Mouse (Mus musculus) forebrain, embryonic 16.5 days (tissue): ENCODE measurements at regions not wholly inside any gene's neighbourhood (a gene's known extent, or its start where the extent isn't known, plus 50 kb on each side); places are given as distances from the start of the nearest gene placed in this dataset.

Source experiments
- ATAC-seq: fragments of 200-750 bp; cut with Nextera tagmentation; 2 replicates; pipeline ENCODE4 v1.8.0; 2017; ENCODE audit warnings: mild to moderate bottlenecking, moderate library complexity
- H3K27ac ChIP-seq: fragments of 300-500 bp; sonication (generic); 2 replicates; pipeline ENCODE4 v1.5.1; 2014; ENCODE audit warnings: low read length, control low read depth
- H3K27me3 ChIP-seq: fragments of 300-500 bp; sonication (generic); replicated peaks from 2 replicates; pipeline ENCODE4 v1.6.1; 2014; ENCODE audit warnings: low read length; ENCODE audit not compliant: control insufficient read depth, insufficient read depth
- H3K36me3 ChIP-seq: fragments of 300-500 bp; sonication (generic); 2 replicates; pipeline ENCODE4 v1.6.1; 2014; ENCODE audit not compliant: control insufficient read depth, insufficient read depth
- H3K4me1 ChIP-seq: fragments of 300-500 bp; sonication (generic); replicated peaks from 2 replicates; pipeline ENCODE4 v1.6.1; 2014; ENCODE audit warnings: low read length; ENCODE audit not compliant: control insufficient read depth, insufficient read depth
- H3K4me2 ChIP-seq: fragments of 300-500 bp; sonication (generic); 2 replicates; pipeline ENCODE4 v1.6.1; 2014; ENCODE audit warnings: mild to moderate bottlenecking, low read length, control low read depth
- H3K4me3 ChIP-seq: fragments of 300-500 bp; sonication (generic); replicated peaks from 2 replicates; pipeline ENCODE4 v1.5.1; 2014; ENCODE audit warnings: mild to moderate bottlenecking, low read length, control low read depth
- H3K9ac ChIP-seq: fragments of 300-500 bp; sonication (generic); replicated peaks from 2 replicates; pipeline ENCODE4 v1.6.1; 2014; ENCODE audit warnings: low read depth, low read length, control low read depth
- H3K9me3 ChIP-seq: fragments of 300-500 bp; sonication (generic); 2 replicates; pipeline ENCODE4 v1.6.1; 2016; ENCODE audit warnings: low read length; ENCODE audit not compliant: control insufficient read depth
- WGBS: fragments of 180-500 bp; shearing (Covaris S2); extraction: QIAGEN DNeasy Blood & Tissue Kit; methylation state at CpG from one replicate; pipeline ENCODE4 v1.1.7; 2014; 5-methylcytosine and 5-hydroxymethylcytosine counted together

GRCm38 (mm10) chr5:46826381-46826780 is 969.0 kb upstream of the Lcorl start:
- Histone ChIP-seq H3K27me3 (no peaks in the 10 kb centered on the region), H3K9ac (no peak overlapping the region), H3K4me2 (no peak overlapping the region), H3K4me3 (no peak overlapping the region), H3K4me1 (peaks cover 9% of the 10 kb centered on the region), H3K27ac (no peak overlapping the region), H3K36me3 (no peaks in the 10 kb centered on the region), H3K9me3 (no peaks in the 10 kb centered on the region)
- WGBS, result 85% methylated on average over 1 of the region's 1 CpGs
- ATAC-seq, result no peak

GRCm38 (mm10) chr5:46824934-46825333 is 967.5 kb upstream of the Lcorl start:
- WGBS, result 69% methylated on average over 3 of the region's 3 CpGs
- no peak overlapping the region for H3K27ac ChIP-seq
- no peak for ATAC-seq

GRCm38 (mm10) chr5:46795102-46795501 is 937.7 kb upstream of the Lcorl start:
- no peak overlapping the region for H3K9ac ChIP-seq
- H3K27ac ChIP-seq, result no peak overlapping the region
- H3K9me3 ChIP-seq, result no peaks in the 10 kb centered on the region
- H3K36me3 ChIP-seq, result no peaks in the 10 kb centered on the region
- ATAC-seq, result no peak
- H3K4me1 ChIP-seq, result 0 out of 2 replicates have a peak, but pooled peaks cover 4% of the 10 kb centered on the region
- H3K4me3 ChIP-seq, result no peak overlapping the region
- H3K4me2 ChIP-seq, result no peak overlapping the region
- 95% methylated on average over 2 of the region's 2 CpGs for WGBS
- H3K27me3 ChIP-seq, result no peaks in the 10 kb centered on the region

More at GRCm38 (mm10) chr5:46824934-46825333, 967.5 kb upstream of the Lcorl start:
- H3K4me2 ChIP-seq, result no peak overlapping the region
- H3K9me3 ChIP-seq, result no peaks in the 10 kb centered on the region
- no peak overlapping the region for H3K4me3 ChIP-seq
- H3K9ac ChIP-seq, result no peak overlapping the region
- H3K27me3 ChIP-seq, result no peaks in the 10 kb centered on the region
- H3K4me1 ChIP-seq, result peaks cover under 1% of the 10 kb centered on the region; the same call in 1 of the 2 replicates
- no peaks in the 10 kb centered on the region for H3K36me3 ChIP-seq

- 88% methylated on average over 7 of the region's 7 CpGs for WGBS
- no peaks in the 10 kb centered on the region for H3K9me3 ChIP-seq
- no peaks in the 10 kb centered on the region for H3K27me3 ChIP-seq
- no peak overlapping the region for H3K9ac ChIP-seq
- 0 out of 2 replicates have a peak, but pooled peaks cover 4% of the 10 kb centered on the region for H3K4me1 ChIP-seq
- H3K36me3 ChIP-seq, result no peaks in the 10 kb centered on the region
- H3K4me2 ChIP-seq, result no peak overlapping the region
- ATAC-seq, result no peak
- H3K27ac ChIP-seq, result no peak overlapping the region
- H3K4me3 ChIP-seq, result no peak overlapping the region
Measured at GRCm38 (mm10) chr5:46794028-46794705, 936.8 kb upstream of the Lcorl start.

- H3K27me3 ChIP-seq, result no peaks in the 10 kb centered on the region
- H3K9me3 ChIP-seq, result no peaks in the 10 kb centered on the region
- ATAC-seq, result peak; percentile 75
- no peaks in the 10 kb centered on the region for H3K36me3 ChIP-seq
- H3K4me2 ChIP-seq, result no peak overlapping the region
- H3K4me1 ChIP-seq, result 0 out of 2 replicates have a peak, but pooled peaks cover 4% of the 10 kb centered on the region
- 15% methylated on average over 3 of the region's 3 CpGs for WGBS
- peak overlapping the region; percentile 37; the same call in 1 of the 2 replicates for H3K27ac ChIP-seq
- H3K4me3 ChIP-seq, result no peak overlapping the region
- no peak overlapping the region for H3K9ac ChIP-seq
Measured at GRCm38 (mm10) chr5:46791051-46791450, 933.6 kb upstream of the Lcorl start.

GRCm38 (mm10) chr5:46790536-46790935 is 933.1 kb upstream of the Lcorl start:
- H3K4me1 ChIP-seq, result 0 out of 2 replicates have a peak, but pooled peaks cover 4% of the 10 kb centered on the region
- no peak overlapping the region for H3K9ac ChIP-seq
- no peak overlapping the region for H3K27ac ChIP-seq
- H3K9me3 ChIP-seq, result no peaks in the 10 kb centered on the region
- ATAC-seq, result peak; percentile 93
- no peak overlapping the region for H3K4me3 ChIP-seq
- H3K4me2 ChIP-seq, result no peak overlapping the region
- no peaks in the 10 kb centered on the region for H3K36me3 ChIP-seq
- H3K27me3 ChIP-seq, result no peaks in the 10 kb centered on the region
- 4% methylated on average over 3 of the region's 3 CpGs for WGBS

GRCm38 (mm10) chr5:46787079-46787478 is 929.7 kb upstream of the Lcorl start:
- WGBS, result 21% methylated on average over 3 of the region's 3 CpGs
- no peaks in the 10 kb centered on the region for H3K27me3 ChIP-seq
- no peak overlapping the region for H3K4me2 ChIP-seq
- no peaks in the 10 kb centered on the region for H3K9me3 ChIP-seq
- no peaks in the 10 kb centered on the region for H3K36me3 ChIP-seq
- H3K4me1 ChIP-seq, result 0 out of 2 replicates have a peak, but pooled peaks cover 4% of the 10 kb centered on the region
- H3K9ac ChIP-seq, result no peak overlapping the region
- ATAC-seq, result no peak
- no peak overlapping the region for H3K4me3 ChIP-seq
- no peak overlapping the region for H3K27ac ChIP-seq

- 62% methylated on average over 5 of the region's 5 CpGs for WGBS
- no peak for ATAC-seq
Measured at GRCm38 (mm10) chr5:46756094-46756493, 898.7 kb upstream of the Lcorl start.

GRCm38 (mm10) chr5:46740034-46740582 is 882.7 kb upstream of the Lcorl start:
- Histone ChIP-seq H3K9me3 (no peaks in the 10 kb centered on the region), H3K36me3 (no peaks in the 10 kb centered on the region), H3K4me1 (no peaks in the 10 kb centered on the region), H3K4me3 (no peak overlapping the region), H3K9ac (no peak overlapping the region), H3K27ac (no peak overlapping the region), H3K27me3 (no peaks in the 10 kb centered on the region), H3K4me2 (no peak overlapping the region)
- peak; percentile 54; the same call in 1 of the 2 replicates for ATAC-seq
- 51% methylated on average over 2 of the region's 2 CpGs for WGBS

More at GRCm38 (mm10) chr5:46756094-46756493, 898.7 kb upstream of the Lcorl start:
- no peaks in the 10 kb centered on the region for H3K9me3 ChIP-seq
- H3K27me3 ChIP-seq, result no peaks in the 10 kb centered on the region
- no peaks in the 10 kb centered on the region for H3K36me3 ChIP-seq
- no peaks in the 10 kb centered on the region for H3K4me1 ChIP-seq
- H3K9ac ChIP-seq, result no peak overlapping the region
- no peak overlapping the region for H3K4me3 ChIP-seq
- no peak overlapping the region for H3K4me2 ChIP-seq
- no peak overlapping the region for H3K27ac ChIP-seq
